Mouse (Mus musculus) urinary bladder, postnatal 14 days (tissue): ENCODE results near the gene Gpbar1.
"Not testable (repeated sequence)": the region's sequence is repeated elsewhere in the genome, so short reads cannot be mapped to it uniquely, and the experiment has no call there.

Experiments
- DNase-seq: peaks from one replicate; pipeline ENCODE4 v3.0.0; 2021; ENCODE audit warnings: low spot score

Gene Gpbar1

GRCm38 (mm10) chr1:74326916-74327315 is 48.6 kb downstream of the Gpbar1 start:
- DNase-seq: not testable (repeated sequence)
